Mouse (Mus musculus): Measurements from ENCODE around the gene Brd3os.

DNA sequence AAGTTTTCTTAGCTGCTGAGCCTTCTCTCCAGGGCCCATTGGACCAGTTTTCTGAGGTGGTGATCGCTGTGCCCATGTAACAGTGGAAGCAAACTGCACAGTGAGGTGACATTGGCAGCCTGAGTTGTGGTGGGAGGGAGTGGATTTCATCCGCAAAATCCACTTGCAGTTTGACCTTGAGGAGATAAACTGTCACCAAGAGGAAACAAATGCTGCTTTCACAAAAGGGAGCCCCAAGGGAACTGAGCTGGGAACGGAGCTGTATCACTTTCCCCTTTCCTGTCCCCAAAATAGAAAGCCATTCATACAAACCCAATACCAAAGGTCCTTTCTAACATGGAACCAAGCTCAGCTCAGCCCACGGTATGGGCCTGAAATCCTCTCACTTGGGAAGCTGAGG, 37.7 kb downstream of the Brd3os start:
- no peak for TF ChIP-seq CTCF (IDR thresholded peaks at IDR 0.05; ENCODE audit: low read depth)
- TF ChIP-seq EP300 (IDR thresholded peaks at IDR 0.05; ENCODE audit: low read depth), result no peak

All from liver, embryonic 14.5 days (tissue).